Mouse (Mus musculus) thymus, adult 2 months (tissue): ENCODE measurements around the gene Sec14l3.

Experiments
- CTCF ChIP-seq: fragments of 200-500 bp; IDR thresholded peaks from 2 replicates; pipeline ENCODE4 v1.5.1; 2012; ENCODE audit warnings: mild to moderate bottlenecking, control low read depth, low read length, moderate library complexity, borderline replicate concordance; ENCODE audit not compliant: control insufficient read depth, poor library complexity, insufficient read depth; ENCODE audit errors: extremely low read depth
- POLR2A ChIP-seq: fragments of 200-500 bp; IDR thresholded peaks from 2 replicates; pipeline ENCODE4 v1.6.1; 2012; ENCODE audit warnings: mild to moderate bottlenecking, low read length, control low read depth, moderate library complexity; ENCODE audit not compliant: control insufficient read depth, poor library complexity, insufficient read depth; ENCODE audit errors: extremely low read depth

- TF ChIP-seq CTCF (no peak), POLR2A (no peak)
Measured at GRCm38 (mm10) chr11:4099447-4099846, 34.8 kb downstream of the Sec14l3 start.
